Comparison of ENCODE assay signal across 9 mouse cellular contexts in the genomic region with DNA sequence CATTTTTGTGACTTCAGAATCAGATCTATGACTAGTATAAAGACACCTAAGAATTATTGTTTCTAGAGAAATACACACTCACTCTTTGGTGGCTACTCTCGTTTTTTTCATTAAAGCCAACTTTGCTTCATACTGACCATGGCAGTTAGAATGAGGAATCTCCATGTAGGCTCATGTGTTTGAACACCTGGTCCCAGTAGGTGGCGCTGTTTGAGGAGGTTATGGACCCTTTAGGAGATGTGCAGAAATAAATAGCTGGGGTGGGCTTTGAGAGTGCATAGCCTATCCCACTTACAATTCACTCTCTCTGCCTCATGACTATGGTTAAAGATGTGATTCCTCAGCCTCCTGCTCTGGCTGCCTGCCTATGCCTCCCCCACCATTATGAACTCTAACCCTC.
A peak's percentile ranks its signal among the peaks of the same experiment; 100 is the strongest.
DNase-seq lines count a peak whose midpoint lies in the region; ATAC-seq and TF ChIP-seq lines count a peak whose summit lies in the region.
"Had no signal": no experiment of that assay in that cellular context is flagged by ENCODE, and none has a peak within 500 bp of the region (broad histone marks: within the 10 kb centered on the region; RNA-seq: fewer than 3 reads in every experiment).

No protein-coding gene starts in this region.

- no peak for TF ChIP-seq POLR2A in kidney, adult 2 months (IDR thresholded peaks at IDR 0.05; ENCODE audit: low read depth, low read length)
- TF ChIP-seq POLR2A in cerebellum, adult 2 months (IDR thresholded peaks at IDR 0.05; ENCODE audit: borderline replicate concordance, insufficient read depth, low read length), result no peak

- ATAC-seq in Patski, result no peak
- no peak for ATAC-seq in frontal cortex, adult (ENCODE audit: low TSS enrichment)

- DNase-seq in kidney, adult 2 months, result peak; percentile 8
- no peak for DNase-seq in kidney, adult 11 months
- DNase-seq in Patski (ENCODE audit: low read depth, low spot score), result no peak
- DNase-seq in brain, adult 2 months (ENCODE audit: low read depth, low spot score), result peak; percentile 48
- peak; percentile 54 for DNase-seq in layer of hippocampus, postnatal 10 days (ENCODE audit: low spot score in 2 of 2)
- DNase-seq in cerebellum, adult 2 months, result no peak
- no peak for DNase-seq in cerebellum, adult 18-20 months

- POLR2A ChIA-PET in Patski (lab: Charles Lee), result no interaction called here

- 34% methylated on average over 2 of the region's 2 CpGs for WGBS in kidney, adult 2 months
- 31% methylated on average over 2 of the region's 2 CpGs for WGBS in cerebellum, adult 2 months

- no peak overlapping the region for H3K4me3 ChIP-seq in kidney, adult 2 months (ENCODE audit: insufficient read depth, low read depth, low read length)
- no peak overlapping the region for H3K4me3 ChIP-seq in cerebellum, adult 2 months (replicated peaks; ENCODE audit: insufficient read depth, low read depth, low read length)

- H3K27me3 ChIP-seq in kidney, adult 2 months (replicated peaks; ENCODE audit: control insufficient read depth, insufficient read depth, low read length), result no peaks in the 10 kb centered on the region
- no peaks in the 10 kb centered on the region for H3K27me3 ChIP-seq in Patski
- H3K27me3 ChIP-seq in cerebellum, adult 2 months (ENCODE audit: control insufficient read depth, insufficient read depth, low read length), result no peaks in the 10 kb centered on the region

- no peak overlapping the region for H3K27ac ChIP-seq in kidney, adult 2 months (ENCODE audit: insufficient read depth, low read depth, low read length)
- H3K27ac ChIP-seq in cerebellum, adult 2 months (ENCODE audit: insufficient read depth, low read length), result no peak overlapping the region
- H3K27ac ChIP-seq: macrophage had no signal

- TF ChIP-seq CTCF in kidney, adult 2 months (conservative IDR thresholded peaks at IDR 0.05; ENCODE audit: insufficient read depth, insufficient read length, low read depth, low read length), result 0 out of 2 replicates have a peak, but pooled peaks have one; percentile 29
- TF ChIP-seq CTCF in Patski (IDR thresholded peaks at IDR 0.05), result peak; percentile 66
- TF ChIP-seq CTCF in cerebellum, adult 2 months (IDR thresholded peaks at IDR 0.05; ENCODE audit: borderline replicate concordance, insufficient read depth, low read depth, low read length), result no peak

- CTCF ChIA-PET in Patski (lab: Charles Lee), result interaction anchor here (0.8 to 2.0 kb wide), 5 partner anchors 9 to 48 kb away, joined by 3 to 7 read pairs (median 4); no protein-coding TSS in a partner anchor

- H3K36me3 ChIP-seq in kidney, adult 2 months (ENCODE audit: control insufficient read depth, insufficient read depth, low read length), result no peaks in the 10 kb centered on the region

- in situ Hi-C loops in Patski (cut with MboI; ENCODE audit: low pct_unique_long_range_greater_than_20kb), result no loop called here

- no peaks in the 10 kb centered on the region for H3K4me1 ChIP-seq in kidney, adult 2 months (ENCODE audit: control insufficient read depth, insufficient read depth, low read length)
- H3K4me1 ChIP-seq in cerebellum, adult 2 months (ENCODE audit: control insufficient read depth, insufficient read depth, low read length), result no peaks in the 10 kb centered on the region

Comparison
In these comparisons a context has a peak if more than half of its experiments do, and no peak if none do; other contexts are left out.
1. DNase-seq: peak in kidney, adult 2 months (single experiment), brain, adult 2 months (single experiment) and layer of hippocampus, postnatal 10 days (2 of 2); none in kidney, adult 11 months (single experiment), Patski (single experiment), cerebellum, adult 2 months (0 of 2) and cerebellum, adult 18-20 months (0 of 2).